Comparison of ENCODE assay signal across 8 mouse cellular contexts in the genomic region with DNA sequence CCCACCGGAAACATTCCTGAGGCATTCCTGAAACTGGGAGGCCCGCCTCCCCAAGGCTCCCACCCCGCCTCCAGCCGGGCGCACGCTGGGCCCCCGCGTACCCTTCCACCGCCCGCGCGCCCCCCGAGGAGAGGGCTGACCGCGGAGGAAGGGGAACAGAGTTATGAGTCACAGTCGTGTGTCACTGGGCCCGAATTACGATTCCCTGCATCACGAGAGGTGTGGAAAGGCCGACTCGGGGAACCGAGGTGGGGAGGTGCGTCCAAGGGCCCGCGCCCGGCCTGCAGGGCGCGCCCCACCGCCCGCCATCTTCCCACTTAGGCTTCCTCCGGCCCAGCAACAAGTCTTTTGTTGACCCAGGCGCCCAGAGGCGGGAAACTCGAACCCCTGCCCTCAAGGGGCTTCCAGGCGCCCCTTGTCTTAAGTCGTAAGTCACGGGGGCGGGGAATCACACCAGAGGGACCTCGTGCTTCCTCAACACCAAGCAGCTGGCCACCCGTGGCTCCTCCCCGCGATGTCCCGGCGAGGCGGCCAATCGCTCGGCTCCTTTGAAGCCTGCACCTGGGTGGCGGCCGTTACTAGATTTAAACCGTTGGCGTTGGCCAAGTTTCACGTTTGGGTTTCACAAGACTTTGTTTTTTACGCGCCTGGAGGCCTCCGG. TPM values are rescaled to one million over a fixed set of nuclear protein-coding genes. Genes with fewer than 3 reads are reported as not detected.
A peak's percentile ranks its signal among the peaks of the same experiment; 100 is the strongest.
DNase-seq lines count a peak whose midpoint lies in the region; ATAC-seq and TF ChIP-seq lines count a peak whose summit lies in the region.

No protein-coding gene starts in this region.

- WGBS in liver, embryonic 15.5 days (ENCODE audit: insufficient replicate concordance), result under 1% methylated on average over 55 of the region's 55 CpGs

- H3K27ac ChIP-seq in MEL (ENCODE audit: control insufficient read depth, low read depth, low read length), result peak overlapping the region; percentile 95
- H3K27ac ChIP-seq in liver, embryonic 15.5 days (replicated peaks), result peak overlapping the region; percentile 92

- H3K4me2 ChIP-seq in liver, embryonic 15.5 days, result peak overlapping the region; percentile 97

- DNase-seq in MEL (ENCODE audit: low read depth, low spot score), result peak; percentile 96
- DNase-seq in c-Kit-negative CD71-positive TER-119-positive erythroid progenitor cells, embryonic 14.5 days (ENCODE audit: low read depth, low spot score), result peak; percentile 40
- DNase-seq in forelimb bud, embryonic 11.5 days (ENCODE audit: low read depth, low spot score), result peak; percentile 94
- peak; percentile 91 for DNase-seq in induced T-regulatory cell, adult 2 months (ENCODE audit: low read depth)
- DNase-seq in natural killer cell, adult 2 months (ENCODE audit: low spot score in 2 of 2), result peak; percentile 87 to 91
- peak; percentile 85 for DNase-seq in thymus, postnatal 14 days

- no peaks in the 10 kb centered on the region for H3K27me3 ChIP-seq in MEL (ENCODE audit: control insufficient read depth in 1 of 2, insufficient read depth in 2 of 2, low read length in 2 of 2)
- peaks cover 6% of the 10 kb centered on the region; the same call in 1 of the 2 replicates for H3K27me3 ChIP-seq in liver, embryonic 15.5 days

- no peak for TF ChIP-seq CTCF in MEL (IDR thresholded peaks at IDR 0.05 in 2 of 3, conservative IDR thresholded peaks at IDR 0.05 in 1 of 3; ENCODE audit: control insufficient read depth in 1 of 3, insufficient read depth in 1 of 3, low read depth in 2 of 3, low read length in 3 of 3, poor library complexity in 1 of 3, severe bottlenecking in 1 of 3)

- peak in 1 of 2 experiments; percentile 61; a peak in 2 of 4 replicates for TF ChIP-seq EP300 in MEL (IDR thresholded peaks at IDR 0.05; ENCODE audit: low read depth in 1 of 2, low read length in 2 of 2)

- peak overlapping the region; percentile 99 for H3K9ac ChIP-seq in MEL (ENCODE audit: control insufficient read depth, low read depth, low read length, poor library complexity, severe bottlenecking)
- H3K9ac ChIP-seq in liver, embryonic 15.5 days, result peak overlapping the region; percentile 86

- peaks cover 50% of the 10 kb centered on the region for H3K79me2 ChIP-seq in MEL (ENCODE audit: control insufficient read depth, insufficient read depth, low read length, poor library complexity)

- no peak; a peak in 1 of 4 replicates for TF ChIP-seq POLR2A in MEL (IDR thresholded peaks at IDR 0.05; ENCODE audit: control insufficient read depth in 1 of 2, insufficient read depth in 1 of 2, low read depth in 1 of 2, low read length in 2 of 2, poor library complexity in 1 of 2)

- H3K9me3 ChIP-seq in MEL (replicated peaks; ENCODE audit: insufficient read depth, low read length), result no peaks in the 10 kb centered on the region
- H3K9me3 ChIP-seq in liver, embryonic 15.5 days (replicated peaks), result no peaks in the 10 kb centered on the region

- ATAC-seq in liver, embryonic 15.5 days (ENCODE audit: insufficient read depth), result peak; percentile 64
- no peak for ATAC-seq in frontal cortex, adult (ENCODE audit: low TSS enrichment)

- H3K4me1 ChIP-seq in MEL (ENCODE audit: control insufficient read depth in 1 of 2, insufficient read depth in 2 of 2, low read length in 2 of 2), result peaks cover 0 to 21% of the 10 kb centered on the region in 2 experiments; a peak in 3 of 4 replicates
- H3K4me1 ChIP-seq in liver, embryonic 15.5 days (replicated peaks), result peaks cover 95% of the 10 kb centered on the region

- H3K36me3 ChIP-seq in MEL (ENCODE audit: control insufficient read depth in 1 of 2, insufficient read depth in 2 of 2, low read length in 2 of 2), result peaks cover under 1 to 11% of the 10 kb centered on the region in 2 experiments; a peak in 2 of 4 replicates
- H3K36me3 ChIP-seq in liver, embryonic 15.5 days (replicated peaks), result peaks cover 10% of the 10 kb centered on the region

- TF ChIP-seq RAD21 in MEL (IDR thresholded peaks at IDR 0.05; ENCODE audit: low read depth, low read length), result no peak

- peak overlapping the region; percentile 50 to 59 for H3K4me3 ChIP-seq in MEL (ENCODE audit: control insufficient read depth in 1 of 2, insufficient read depth in 1 of 2, low read depth in 2 of 2, low read length in 2 of 2)
- peak overlapping the region; percentile 81 for H3K4me3 ChIP-seq in liver, embryonic 15.5 days (replicated peaks)

TF ChIP-seq in MEL, 35 proteins besides CTCF, POLR2A, EP300 and RAD21:
- TF ChIP-seq POLR2AphosphoS2 (IDR thresholded peaks at IDR 0.05; ENCODE audit: low read length) (no peak), MAFK (IDR thresholded peaks at IDR 0.05; ENCODE audit: borderline replicate concordance, low read depth, low read length) (no peak), ELF1 (IDR thresholded peaks at IDR 0.05; ENCODE audit: low read depth, low read length) (peak; percentile 47; the same call in 1 of the 2 replicates), GABPA (IDR thresholded peaks at IDR 0.05; ENCODE audit: low read depth, low read length) (no peak), ZNF384 (IDR thresholded peaks at IDR 0.05; ENCODE audit: low read depth, low read length) (no peak), MAZ (IDR thresholded peaks at IDR 0.05; ENCODE audit: low read depth, low read length) (no peak; the same call in 1 of the 2 replicates), MXI1 (IDR thresholded peaks at IDR 0.05; ENCODE audit: low read depth, low read length) (peak; percentile 74), MYC (IDR thresholded peaks at IDR 0.05; ENCODE audit: low read depth, low read length) (peak; percentile 94), ETS1 (IDR thresholded peaks at IDR 0.05; ENCODE audit: low read depth, low read length) (peak; percentile 64; the same call in 1 of the 2 replicates), E2F4 (IDR thresholded peaks at IDR 0.05; ENCODE audit: borderline replicate concordance, low read depth, low read length) (peak; percentile 66; the same call in 1 of the 2 replicates), UBTF (IDR thresholded peaks at IDR 0.05; ENCODE audit: borderline replicate concordance, insufficient read depth, low read depth, low read length) (0 out of 2 replicates have a peak, but pooled peaks have one; percentile 10), CHD2 (IDR thresholded peaks at IDR 0.05; ENCODE audit: low read length) (no peak), GATA1 (IDR thresholded peaks at IDR 0.05; ENCODE audit: low read depth, low read length) (no peak), MYB (IDR thresholded peaks at IDR 0.05; ENCODE audit: low read depth, low read length) (peak; percentile 88), NELFE (IDR thresholded peaks at IDR 0.05; ENCODE audit: low read depth, low read length) (no peak; the same call in 1 of the 2 replicates), ZMIZ1 (IDR thresholded peaks at IDR 0.05; ENCODE audit: low read depth, low read length) (0 out of 2 replicates have a peak, but pooled peaks have one; percentile 14), RCOR1 (IDR thresholded peaks at IDR 0.05; ENCODE audit: low read depth, low read length) (no peak), ZKSCAN1 (IDR thresholded peaks at IDR 0.05; ENCODE audit: low read depth, low read length) (no peak), HCFC1 (IDR thresholded peaks at IDR 0.05; ENCODE audit: low read depth, low read length) (peak; percentile 39), ZC3H11A (IDR thresholded peaks at IDR 0.05; ENCODE audit: low read depth, low read length) (no peak), KAT2A (conservative IDR thresholded peaks at IDR 0.05; ENCODE audit: low read depth, low read length) (no peak), SIN3A (IDR thresholded peaks at IDR 0.05; ENCODE audit: low read length) (peak; percentile 66; the same call in 1 of the 2 replicates), NRF1 (IDR thresholded peaks at IDR 0.05; ENCODE audit: insufficient read depth, low read depth, low read length, poor library complexity, severe bottlenecking) (no peak), TAL1 (IDR thresholded peaks at IDR 0.05; ENCODE audit: low read length) (no peak), MAX (IDR thresholded peaks at IDR 0.05; ENCODE audit: low read length) (peak; percentile 95), TCF12 (IDR thresholded peaks at IDR 0.05; ENCODE audit: low read depth, low read length) (no peak; the same call in 1 of the 2 replicates), USF1 (IDR thresholded peaks at IDR 0.05; ENCODE audit: low read depth, low read length) (peak; percentile 69), JUND (IDR thresholded peaks at IDR 0.05; ENCODE audit: low read depth, low read length) (no peak), BHLHE40 (IDR thresholded peaks at IDR 0.05; ENCODE audit: borderline replicate concordance, low read depth, low read length) (peak; percentile 54; the same call in 1 of the 2 replicates), USF2 (IDR thresholded peaks at IDR 0.05; ENCODE audit: borderline replicate concordance in 1 of 2, insufficient read depth in 1 of 2, low read depth in 1 of 2, low read length in 2 of 2) (no peak), CHD1 (IDR thresholded peaks at IDR 0.05; ENCODE audit: low read depth, low read length) (no peak), MEF2A (IDR thresholded peaks at IDR 0.05; ENCODE audit: extremely low read depth, insufficient replicate concordance, low read depth, low read length, poor library complexity, severe bottlenecking) (no peak), POLR2AphosphoS5 (IDR thresholded peaks at IDR 0.05; ENCODE audit: borderline replicate concordance, low read depth, low read length) (no peak), TBP (IDR thresholded peaks at IDR 0.05; ENCODE audit: low read depth, low read length) (0 out of 2 replicates have a peak, but pooled peaks have one; percentile 49), SMC3 (IDR thresholded peaks at IDR 0.05; ENCODE audit: low read depth, low read length) (no peak)
TF ChIP-seq in MEL: peak in this region for 14.

RNA-seq across cellular contexts. Expression of a gene that starts 0.7 kb away (rescaled TPM):
- total RNA-seq in MEL (2012; rRNA removed), result 96.0 and 106 TPM in 2 replicates
- 100 to 1,000 TPM in 1 of 2 experiments, not detected in 1; 112 TPM for polyA plus RNA-seq in MEL (2012; ENCODE audit: insufficient read depth in 1 of 2, insufficient read length in 2 of 2, low read depth in 1 of 2, low replicate concordance in 2 of 2, missing spikeins in 1 of 2)
- polyA plus RNA-seq in liver, embryonic 15.5 days (2015; fragmentation: Nextera tagmentation; extraction: Ambion mirVana), result 131 and 132 TPM in 2 replicates

RNA-seq across cellular contexts. Expression of a gene that starts 9.9 kb away (rescaled TPM):
- 20.6 and 21.5 TPM in 2 replicates for total RNA-seq in MEL (2012; rRNA removed)
- 10 to 100 TPM in 1 of 2 experiments, not detected in 1; 56.5 TPM for polyA plus RNA-seq in MEL (2012; ENCODE audit: insufficient read depth in 1 of 2, insufficient read length in 2 of 2, low read depth in 1 of 2, low replicate concordance in 2 of 2, missing spikeins in 1 of 2)
- 12.3 and 13.9 TPM in 2 replicates for polyA plus RNA-seq in liver, embryonic 15.5 days (2015; fragmentation: Nextera tagmentation; extraction: Ambion mirVana)

RNA-seq across cellular contexts. Expression of a gene that starts 34.4 kb away (rescaled TPM):
- total RNA-seq in MEL (2012; rRNA removed), result not detected in 2 replicates
- polyA plus RNA-seq in MEL (2012; ENCODE audit: insufficient read depth in 1 of 2, insufficient read length in 2 of 2, low read depth in 1 of 2, low replicate concordance in 2 of 2, missing spikeins in 1 of 2), result under 1 TPM in 1 of 2 experiments, not detected in 1; 0.06 TPM
- 0.02 TPM in 1 of 2 replicates, not detected in the other for polyA plus RNA-seq in liver, embryonic 15.5 days (2015; fragmentation: Nextera tagmentation; extraction: Ambion mirVana)

Comparison
In these comparisons a context has a peak if more than half of its experiments do, and no peak if none do; other contexts are left out.
1. DNase-seq: peak in every context shown above with its lines; median percentile 96 in MEL; 94 in forelimb bud, embryonic 11.5 days; 91 in induced T-regulatory cell, adult 2 months; 89 in natural killer cell, adult 2 months; 85 in thymus, postnatal 14 days; 40 in c-Kit-negative CD71-positive TER-119-positive erythroid progenitor cells, embryonic 14.5 days.